Mouse (Mus musculus): ENCODE measurements around the gene Sirpa. TPM values are rescaled to one million over a fixed set of nuclear protein-coding genes. Genes with fewer than 3 reads are reported as not detected.

Sirpa gene
- total and polyA plus RNA-seq, 3 experiments = not detected

DNA sequence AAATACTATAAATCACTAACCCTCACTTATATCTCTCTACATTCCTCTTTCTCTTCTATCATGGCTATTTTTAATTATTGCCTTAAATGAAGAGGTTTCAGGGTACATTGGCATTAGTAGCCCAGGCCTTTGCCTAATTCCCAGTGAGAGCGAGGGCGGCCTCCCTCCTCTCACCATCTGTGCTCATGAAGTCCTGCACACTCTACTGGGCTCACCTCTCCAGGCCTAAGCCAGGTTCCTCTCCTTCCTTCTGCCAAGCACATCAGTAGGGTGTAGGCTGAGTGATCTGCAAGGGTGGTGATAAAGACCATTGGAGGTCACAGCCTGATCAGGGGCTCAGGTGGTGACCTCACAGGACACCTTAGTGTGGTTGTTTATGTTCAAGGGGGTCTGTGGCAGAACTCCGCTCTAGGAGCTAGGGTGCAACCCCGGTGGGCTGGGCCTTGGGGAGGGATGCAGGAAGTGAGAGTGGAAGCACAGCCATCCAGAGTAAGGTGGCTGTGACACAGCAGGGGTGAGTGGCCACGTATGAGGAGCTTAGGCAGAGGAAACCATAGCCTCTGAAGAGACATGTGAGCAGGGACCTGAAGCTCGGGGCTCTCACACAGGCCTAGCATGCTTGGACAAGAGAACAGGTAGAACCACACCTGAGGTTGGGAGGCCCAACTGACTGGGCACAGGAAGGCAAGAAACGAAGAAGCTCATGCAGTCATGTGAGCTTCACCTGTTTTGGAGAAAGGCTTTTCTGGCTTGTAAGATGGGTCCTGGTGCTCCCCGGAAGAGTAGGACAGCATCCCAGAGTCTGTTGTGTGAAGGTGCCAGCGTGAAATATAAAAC is 29.2 kb downstream of the Sirpa start:
- Histone ChIP-seq H3K4me3 (ENCODE audit: control insufficient read depth in 1 of 2, insufficient read depth in 1 of 2, low read depth in 2 of 2, low read length in 2 of 2) (no peak overlapping the region), H3K79me2 (ENCODE audit: control insufficient read depth, insufficient read depth, low read length, poor library complexity) (no peaks in the 10 kb centered on the region), H3K36me3 (ENCODE audit: control insufficient read depth in 1 of 2, insufficient read depth in 2 of 2, low read length in 2 of 2) (no peaks in the 10 kb centered on the region), H3K27me3 (ENCODE audit: control insufficient read depth in 1 of 2, insufficient read depth in 2 of 2, low read length in 2 of 2) (no peaks in the 10 kb centered on the region), H3K9ac (ENCODE audit: control insufficient read depth, low read depth, low read length, poor library complexity, severe bottlenecking) (no peak overlapping the region), H3K27ac (ENCODE audit: control insufficient read depth, low read depth, low read length) (no peak overlapping the region), H3K9me3 (replicated peaks; ENCODE audit: insufficient read depth, low read length) (no peaks in the 10 kb centered on the region), H3K4me1 (ENCODE audit: control insufficient read depth in 1 of 2, insufficient read depth in 2 of 2, low read length in 2 of 2) (no peaks in the 10 kb centered on the region)
- TF ChIP-seq ZKSCAN1 (IDR thresholded peaks at IDR 0.05; ENCODE audit: low read depth, low read length) (no peak), CTCF (IDR thresholded peaks at IDR 0.05 in 2 of 3, conservative IDR thresholded peaks at IDR 0.05 in 1 of 3; ENCODE audit: control insufficient read depth in 1 of 3, insufficient read depth in 1 of 3, low read depth in 2 of 3, low read length in 3 of 3, poor library complexity in 1 of 3, severe bottlenecking in 1 of 3) (no peak), USF1 (IDR thresholded peaks at IDR 0.05; ENCODE audit: low read depth, low read length) (no peak), RAD21 (IDR thresholded peaks at IDR 0.05; ENCODE audit: low read depth, low read length) (no peak), TCF12 (IDR thresholded peaks at IDR 0.05; ENCODE audit: low read depth, low read length) (no peak), MAFK (IDR thresholded peaks at IDR 0.05; ENCODE audit: borderline replicate concordance, low read depth, low read length) (no peak), MYB (IDR thresholded peaks at IDR 0.05; ENCODE audit: low read depth, low read length) (no peak), EP300 (IDR thresholded peaks at IDR 0.05; ENCODE audit: low read depth in 1 of 2, low read length in 2 of 2) (no peak), GABPA (IDR thresholded peaks at IDR 0.05; ENCODE audit: low read depth, low read length) (no peak), MAZ (IDR thresholded peaks at IDR 0.05; ENCODE audit: low read depth, low read length) (no peak), E2F4 (IDR thresholded peaks at IDR 0.05; ENCODE audit: borderline replicate concordance, low read depth, low read length) (no peak), SMC3 (IDR thresholded peaks at IDR 0.05; ENCODE audit: low read depth, low read length) (no peak), MAX (IDR thresholded peaks at IDR 0.05; ENCODE audit: low read length) (no peak), KAT2A (conservative IDR thresholded peaks at IDR 0.05; ENCODE audit: low read depth, low read length) (no peak), ZMIZ1 (IDR thresholded peaks at IDR 0.05; ENCODE audit: low read depth, low read length) (no peak), JUND (IDR thresholded peaks at IDR 0.05; ENCODE audit: low read depth, low read length) (no peak), CHD1 (IDR thresholded peaks at IDR 0.05; ENCODE audit: low read depth, low read length) (no peak)
- DNase-seq (ENCODE audit: low read depth, low spot score) = no peak

DNA sequence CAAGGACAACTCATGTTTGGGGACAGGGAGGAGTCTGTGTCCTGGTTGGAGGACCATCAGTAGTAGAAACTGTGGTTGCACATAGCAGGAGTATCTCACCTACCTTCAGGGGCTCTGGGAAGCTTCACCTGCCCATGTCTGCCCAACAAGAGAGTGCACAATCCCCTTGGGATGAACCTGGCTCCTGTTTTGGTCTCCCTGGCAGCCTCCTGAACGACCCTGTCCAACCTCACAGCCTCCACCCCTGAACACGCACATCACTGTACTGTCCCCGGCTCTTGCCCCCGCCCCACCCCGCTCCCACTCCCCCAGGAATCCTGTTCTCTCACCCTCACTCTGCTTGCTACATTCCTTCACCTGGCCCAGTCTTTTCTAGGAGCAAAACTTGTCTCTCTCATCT is 30.3 kb downstream of the Sirpa start:
- H3K27ac ChIP-seq (ENCODE audit: control insufficient read depth, low read depth, low read length) = no peak overlapping the region
- no peak for TF ChIP-seq TBP (IDR thresholded peaks at IDR 0.05; ENCODE audit: low read depth, low read length)
- no peak for TF ChIP-seq TAL1 (IDR thresholded peaks at IDR 0.05; ENCODE audit: low read length)
- TF ChIP-seq KAT2A (conservative IDR thresholded peaks at IDR 0.05; ENCODE audit: low read depth, low read length) = no peak
- no peak for TF ChIP-seq ETS1 (IDR thresholded peaks at IDR 0.05; ENCODE audit: low read depth, low read length)
- TF ChIP-seq MAX (IDR thresholded peaks at IDR 0.05; ENCODE audit: low read length) = no peak
- no peak for TF ChIP-seq BHLHE40 (IDR thresholded peaks at IDR 0.05; ENCODE audit: borderline replicate concordance, low read depth, low read length)
- no peak for TF ChIP-seq POLR2AphosphoS5 (IDR thresholded peaks at IDR 0.05; ENCODE audit: borderline replicate concordance, low read depth, low read length)
- no peak for TF ChIP-seq RCOR1 (IDR thresholded peaks at IDR 0.05; ENCODE audit: low read depth, low read length)
- TF ChIP-seq NELFE (IDR thresholded peaks at IDR 0.05; ENCODE audit: low read depth, low read length) = no peak
- TF ChIP-seq SIN3A (IDR thresholded peaks at IDR 0.05; ENCODE audit: low read length) = no peak
- no peak for DNase-seq (ENCODE audit: low read depth, low spot score)
- H3K4me1 ChIP-seq (ENCODE audit: control insufficient read depth in 1 of 2, insufficient read depth in 2 of 2, low read length in 2 of 2) = no peaks in the 10 kb centered on the region
- H3K4me3 ChIP-seq (ENCODE audit: control insufficient read depth in 1 of 2, insufficient read depth in 1 of 2, low read depth in 2 of 2, low read length in 2 of 2) = no peak overlapping the region
- H3K9me3 ChIP-seq (replicated peaks; ENCODE audit: insufficient read depth, low read length) = no peaks in the 10 kb centered on the region
- no peaks in the 10 kb centered on the region for H3K79me2 ChIP-seq (ENCODE audit: control insufficient read depth, insufficient read depth, low read length, poor library complexity)
- H3K36me3 ChIP-seq (ENCODE audit: control insufficient read depth in 1 of 2, insufficient read depth in 2 of 2, low read length in 2 of 2) = no peaks in the 10 kb centered on the region
- H3K27me3 ChIP-seq (ENCODE audit: control insufficient read depth in 1 of 2, insufficient read depth in 2 of 2, low read length in 2 of 2) = no peaks in the 10 kb centered on the region
- H3K9ac ChIP-seq (ENCODE audit: control insufficient read depth, low read depth, low read length, poor library complexity, severe bottlenecking) = no peak overlapping the region
